Mouse (Mus musculus) olfactory bulb, adult 2 months (tissue): Measurements from ENCODE around the gene Anln. TPM values are rescaled to one million over a fixed set of nuclear protein-coding genes. Genes with fewer than 3 reads are reported as not detected.
A peak's percentile ranks its signal among the peaks of the same experiment; 100 is the strongest.
"Not testable (repeated sequence)": the region's sequence is repeated elsewhere in the genome, so short reads cannot be mapped to it uniquely, and the experiment has no call there.

Experiments
- H3K27ac ChIP-seq: fragments of 200-500 bp; 2 replicates; pipeline ENCODE4 v1.5.1; 2012; ENCODE audit warnings: low read depth, low read length; ENCODE audit not compliant: insufficient read depth
- H3K4me1 ChIP-seq: fragments of 200-500 bp; 2 replicates; pipeline ENCODE4 v1.6.1; 2012; ENCODE audit warnings: low read length; ENCODE audit not compliant: control insufficient read depth, insufficient read depth
- H3K4me3 ChIP-seq: fragments of 200-500 bp; 2 replicates; pipeline ENCODE4 v1.5.1; 2012; ENCODE audit warnings: mild to moderate bottlenecking, low read depth, low read length, moderate library complexity; ENCODE audit not compliant: insufficient read depth
- CTCF ChIP-seq: fragments of 200-500 bp; IDR thresholded peaks from 2 replicates; pipeline ENCODE4 v1.5.1; 2012; ENCODE audit warnings: low read depth, mild to moderate bottlenecking, low read length, moderate library complexity; ENCODE audit not compliant: insufficient read depth
- POLR2A ChIP-seq: fragments of 200-500 bp; IDR thresholded peaks from 2 replicates; pipeline ENCODE4 v1.6.1; 2012; ENCODE audit warnings: mild to moderate bottlenecking, low read depth, low read length, moderate library complexity; ENCODE audit not compliant: insufficient read depth
- WGBS: fragments of 180-500 bp; shearing (Covaris S2); methylation state at CpG from one replicate; pipeline ENCODE4 v1.1.7; 2018; 5-methylcytosine and 5-hydroxymethylcytosine counted together
- polyA plus RNA-seq: library from polyadenylated mRNA; stranded (reverse); fragments of >200 nt; gene quantifications from 2 replicates; pipeline ENCODE4 v1.2.4, GENCODE M21; 2012; ENCODE audit warnings: low replicate concordance; ENCODE audit not compliant: missing spikeins, insufficient read depth, insufficient read length

Anln gene
- polyA plus RNA-seq, 1 experiment: not detected

- no peak for TF ChIP-seq POLR2A
- no peak for TF ChIP-seq CTCF
- 57% methylated on average over 3 of the region's 3 CpGs for WGBS
- Histone ChIP-seq H3K27ac (no peak overlapping the region), H3K4me3 (no peak overlapping the region), H3K4me1 (no peaks in the 10 kb centered on the region)
Measured at GRCm38 (mm10) chr9:22405414-22405813, 16.4 kb upstream of the Anln start.

- WGBS: 74% methylated on average over 2 of the region's 2 CpGs
Measured at GRCm38 (mm10) chr9:22403501-22403900, 14.5 kb upstream of the Anln start.

GRCm38 (mm10) chr9:22402976-22403375 lies 14.0 kb upstream of the Anln start:
- H3K27ac ChIP-seq: no peak overlapping the region
- H3K4me1 ChIP-seq: no peaks in the 10 kb centered on the region
- TF ChIP-seq CTCF: no peak
- TF ChIP-seq POLR2A: no peak
- H3K4me3 ChIP-seq: no peak overlapping the region
- WGBS: 75% methylated on average over 3 of the region's 3 CpGs

More at GRCm38 (mm10) chr9:22403501-22403900, 14.5 kb upstream of the Anln start:
- not testable (repeated sequence) for H3K4me3 ChIP-seq, H3K4me1 ChIP-seq, H3K27ac ChIP-seq

GRCm38 (mm10) chr9:22402001-22402400 lies 13.0 kb upstream of the Anln start:
- 92% methylated on average over 6 of the region's 6 CpGs for WGBS
- Histone ChIP-seq H3K27ac (no peak overlapping the region), H3K4me3 (no peak overlapping the region), H3K4me1 (no peaks in the 10 kb centered on the region)
- TF ChIP-seq POLR2A (no peak), CTCF (no peak)

- Histone ChIP-seq H3K4me3 (no peak overlapping the region), H3K4me1 (no peaks in the 10 kb centered on the region), H3K27ac (no peak overlapping the region)
- 68% methylated on average over 4 of the region's 4 CpGs for WGBS
- TF ChIP-seq POLR2A (no peak), CTCF (no peak)
Measured at GRCm38 (mm10) chr9:22399021-22399420, 10.0 kb upstream of the Anln start.

- Histone ChIP-seq H3K27ac (no peak overlapping the region), H3K4me3 (no peak overlapping the region), H3K4me1 (no peaks in the 10 kb centered on the region)
- 94% methylated on average over 2 of the region's 2 CpGs for WGBS
- no peak for TF ChIP-seq CTCF
- no peak for TF ChIP-seq POLR2A
Measured at GRCm38 (mm10) chr9:22394725-22395124, 5.7 kb upstream of the Anln start.

GRCm38 (mm10) chr9:22390390-22390789 lies 1.4 kb upstream of the Anln start:
- TF ChIP-seq CTCF (no peak), POLR2A (no peak)
- WGBS: 91% methylated on average over 5 of the region's 5 CpGs
- Histone ChIP-seq H3K4me1 (peaks cover 7% of the 10 kb centered on the region), H3K4me3 (no peak overlapping the region), H3K27ac (no peak overlapping the region)

- TF ChIP-seq CTCF (no peak), POLR2A (no peak)
- peaks cover 7% of the 10 kb centered on the region for H3K4me1 ChIP-seq
- H3K4me3 ChIP-seq: no peak overlapping the region
- WGBS: 74% methylated on average over 6 of the region's 6 CpGs
- H3K27ac ChIP-seq: no peak overlapping the region
Measured at GRCm38 (mm10) chr9:22389736-22390245, 803 bp upstream of the Anln start.

- no peak for TF ChIP-seq POLR2A
- TF ChIP-seq CTCF: no peak
- 1% methylated on average over 41 of the region's 41 CpGs for WGBS
- H3K27ac ChIP-seq: no peak overlapping the region
Measured at GRCm38 (mm10) chr9:22388401-22388980, 497 bp downstream of the Anln start.

GRCm38 (mm10) chr9:22387901-22388300 lies 1.1 kb downstream of the Anln start:
- H3K4me1 ChIP-seq: peaks cover 7% of the 10 kb centered on the region
- no peak for TF ChIP-seq CTCF
- TF ChIP-seq POLR2A: no peak
- no peak overlapping the region for H3K27ac ChIP-seq
- 32% methylated on average over 6 of the region's 6 CpGs for WGBS
- no peak overlapping the region for H3K4me3 ChIP-seq

More at GRCm38 (mm10) chr9:22388401-22388980, 497 bp downstream of the Anln start:
- Histone ChIP-seq H3K4me1 (peaks cover 7% of the 10 kb centered on the region), H3K4me3 (peak overlapping the region; percentile 71)
